Mouse (Mus musculus) kidney, adult 11 months (tissue): ENCODE results near the gene Nf1.
A peak's percentile ranks its signal among the peaks of the same experiment; 100 is the strongest.

ENCODE experiments used
- DNase-seq: peaks from one replicate; pipeline ENCODE4 v3.0.0; 2022

Gene Nf1

DNA sequence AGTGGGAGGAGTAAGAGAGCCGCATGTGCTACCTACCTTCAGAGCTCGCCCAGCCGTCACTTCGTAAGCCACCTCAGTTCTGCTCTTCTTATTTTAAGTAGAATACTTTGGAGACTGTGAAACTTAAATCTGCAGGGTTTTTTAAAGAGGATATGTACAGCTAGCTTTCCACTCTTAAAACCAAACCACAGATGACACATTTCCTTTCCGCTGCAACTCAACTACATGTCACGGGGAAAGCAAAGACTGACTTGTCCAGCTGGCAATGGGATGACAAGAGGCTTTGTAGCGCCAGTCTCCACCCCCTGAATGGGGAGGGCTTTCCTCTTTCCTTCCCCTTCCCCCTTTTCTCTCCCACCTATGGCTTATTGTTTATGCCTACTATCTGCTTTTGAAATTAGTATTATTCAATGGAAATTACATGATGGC is 190.9 kb downstream of the Nf1 start, which contains the start of the genes Evi2 and Evi2a:
Gene Evi2 (minus strand): TSS at position 257 of the 429 bp plus-strand sequence.
Gene Evi2a (minus strand): TSS at position 277 of the 429 bp plus-strand sequence.
- no peak for DNase-seq

DNA sequence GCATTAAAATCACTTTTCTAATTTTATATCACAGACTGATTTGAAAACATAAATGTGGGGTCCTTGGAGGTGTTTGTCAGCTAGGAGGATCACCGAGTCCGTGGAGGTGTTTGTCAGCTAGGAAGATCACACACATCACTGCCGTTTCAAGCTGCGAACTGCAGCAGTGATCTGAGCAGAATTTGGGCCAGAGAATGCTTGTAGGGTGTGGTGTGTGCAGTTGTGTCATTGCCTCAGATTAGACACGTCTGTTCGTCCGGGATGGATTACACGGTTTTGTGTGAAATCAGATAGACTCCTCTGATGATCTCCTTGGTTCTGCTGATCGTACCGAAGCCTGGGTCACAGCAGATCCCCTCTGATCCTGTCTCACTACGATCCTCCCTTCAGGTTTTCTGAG is 191.3 kb downstream of the Nf1 start:
- no peak for DNase-seq

DNA sequence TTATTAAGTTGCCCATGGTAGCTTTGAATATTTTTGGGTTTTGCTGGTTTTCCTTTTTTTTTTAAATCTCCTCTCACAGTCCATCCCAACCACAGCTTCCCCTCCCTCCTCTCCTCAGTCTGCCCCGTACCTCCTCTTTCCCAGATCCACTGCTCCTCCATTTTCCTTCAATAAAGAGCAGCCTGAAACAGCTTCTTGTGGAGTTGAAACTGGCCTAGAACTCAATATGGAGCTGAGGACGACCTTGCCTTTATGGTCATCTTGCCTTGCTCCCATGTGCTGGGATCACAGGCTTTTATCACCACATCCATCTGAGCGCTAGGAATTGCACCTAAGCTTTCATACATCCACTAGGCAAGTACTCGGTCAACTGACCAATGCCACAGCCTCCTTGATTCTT is 192.0 kb downstream of the Nf1 start:
- DNase-seq: no peak

DNA sequence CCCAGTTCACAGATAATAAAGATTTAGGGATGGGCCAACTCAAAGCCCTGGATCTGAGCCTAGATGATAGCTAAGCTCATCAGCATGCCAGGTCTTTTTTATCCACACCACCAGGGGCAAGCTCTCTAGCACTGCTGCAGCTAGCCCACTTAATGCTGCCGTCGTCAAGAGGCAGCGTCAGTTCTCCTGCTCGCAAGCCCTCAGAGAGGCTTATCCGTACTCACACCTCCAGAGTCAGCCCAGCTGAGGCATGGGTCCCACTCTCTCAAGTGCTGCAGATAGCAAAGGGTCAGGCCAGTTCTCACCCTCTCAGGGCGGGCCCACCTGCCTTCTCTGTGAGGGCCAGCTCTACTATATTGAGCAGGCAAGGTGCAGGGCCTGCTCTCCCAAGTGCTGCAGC is 193.8 kb downstream of the Nf1 start:
- DNase-seq: no peak

DNA sequence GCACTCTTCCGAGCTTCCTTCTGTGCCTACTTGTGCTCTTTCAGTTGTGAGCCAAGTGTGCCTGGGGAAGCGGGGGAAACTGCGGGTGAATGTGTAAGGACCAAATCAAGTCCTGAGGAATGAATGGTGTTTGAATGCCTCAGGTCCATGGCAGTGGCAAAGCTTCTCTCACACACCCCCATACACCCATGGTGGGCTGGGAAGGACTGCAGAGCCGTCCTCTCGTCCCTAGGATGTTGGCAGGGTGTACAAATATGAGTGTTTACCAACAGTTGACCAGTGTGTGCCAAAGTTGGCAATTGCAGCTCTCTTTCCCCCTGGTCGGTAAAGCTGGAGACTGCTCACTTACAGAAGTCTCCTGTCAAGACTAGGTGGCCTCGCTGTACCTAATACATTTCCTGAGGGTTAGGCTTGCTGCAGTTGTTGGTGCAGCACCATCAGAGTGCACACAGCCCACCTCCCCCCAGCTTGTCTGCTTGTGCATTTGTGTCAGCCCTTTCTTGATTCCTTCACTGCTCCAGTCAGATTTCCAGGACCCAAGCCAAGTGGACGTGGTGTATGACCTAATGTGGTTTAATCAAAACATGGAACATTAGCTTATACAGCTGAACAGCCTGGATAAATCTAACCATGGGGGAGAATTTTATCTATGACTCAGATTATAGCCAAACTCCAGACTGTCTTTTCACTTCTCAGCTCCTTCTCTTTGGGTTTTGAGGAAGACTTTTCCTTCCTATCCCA is 194.6 kb downstream of the Nf1 start:
- no peak for DNase-seq

DNA sequence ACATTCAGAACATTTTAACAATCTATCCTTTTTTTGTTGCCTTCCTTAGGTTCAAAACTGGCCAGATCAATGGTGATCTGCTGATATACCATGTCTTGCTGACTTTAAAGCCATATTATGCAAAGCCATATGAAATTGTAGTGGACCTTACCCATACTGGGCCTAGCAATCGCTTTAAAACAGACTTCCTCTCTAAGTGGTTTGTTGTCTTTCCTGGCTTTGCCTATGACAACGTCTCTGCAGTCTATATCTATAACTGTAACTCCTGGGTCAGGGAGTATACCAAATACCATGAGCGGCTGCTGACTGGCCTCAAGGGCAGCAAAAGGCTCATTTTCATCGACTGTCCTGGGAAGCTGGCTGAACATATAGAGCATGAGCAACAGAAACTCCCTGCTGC is 196.1 kb downstream of the Nf1 start:
- no peak for DNase-seq

DNA sequence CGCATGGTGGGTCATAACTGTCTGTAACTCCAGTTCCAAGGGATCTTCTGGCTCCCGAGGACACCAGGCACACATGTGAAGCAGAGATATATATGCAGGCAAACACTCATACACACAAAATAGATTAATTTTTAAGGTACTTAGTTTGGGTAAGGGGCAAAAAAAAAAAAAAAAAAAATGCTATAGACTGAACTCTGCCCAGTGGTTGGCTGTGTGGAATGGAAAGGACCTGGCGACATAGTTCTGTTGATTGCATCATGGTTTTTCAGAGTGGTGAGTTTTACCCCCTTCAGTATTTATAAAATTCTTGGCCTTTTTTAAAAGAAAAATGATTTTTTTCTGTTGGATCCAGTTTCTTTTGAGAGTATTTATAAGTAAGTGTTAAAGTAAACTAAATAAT is 196.8 kb downstream of the Nf1 start:
- DNase-seq: no peak

DNA sequence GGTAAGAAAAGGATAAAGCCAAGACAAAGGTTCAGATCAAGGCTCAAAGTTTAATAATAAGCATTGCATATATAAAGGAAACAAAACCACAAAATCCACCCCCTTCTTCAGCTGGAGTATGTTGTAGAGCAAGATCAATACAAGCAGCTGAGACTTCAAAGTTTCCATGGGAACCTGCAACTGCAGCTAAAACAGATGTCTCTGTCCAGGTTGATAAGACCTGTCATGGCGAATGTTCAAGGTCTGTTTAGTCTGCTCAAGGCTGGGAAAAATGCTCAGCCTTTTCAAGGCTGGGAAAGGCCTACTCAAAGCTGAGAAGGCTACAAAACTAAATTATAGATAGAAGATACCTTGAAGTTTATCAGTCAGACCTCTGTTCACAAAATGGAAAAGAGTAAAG is 213.1 kb downstream of the Nf1 start:
- no peak for DNase-seq

DNA sequence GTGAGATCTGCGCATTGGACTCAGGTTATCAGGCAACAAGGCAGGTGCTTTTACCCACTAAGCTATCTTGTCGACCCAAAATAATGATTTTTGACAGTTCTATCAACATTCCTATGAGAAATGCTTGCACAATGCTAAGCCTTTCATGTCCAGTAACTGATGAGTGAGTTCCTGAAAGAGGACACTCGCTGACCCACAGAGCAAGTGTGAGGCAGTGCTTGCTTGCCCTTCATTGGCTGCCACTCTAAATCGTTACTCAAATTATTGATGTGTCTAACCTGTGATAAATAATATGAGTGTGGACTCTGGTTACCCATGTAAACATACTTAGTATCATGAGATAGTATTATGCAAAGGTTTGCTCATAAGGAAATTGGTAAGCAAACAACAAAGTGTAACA is 221.0 kb downstream of the Nf1 start:
- DNase-seq: no peak

DNA sequence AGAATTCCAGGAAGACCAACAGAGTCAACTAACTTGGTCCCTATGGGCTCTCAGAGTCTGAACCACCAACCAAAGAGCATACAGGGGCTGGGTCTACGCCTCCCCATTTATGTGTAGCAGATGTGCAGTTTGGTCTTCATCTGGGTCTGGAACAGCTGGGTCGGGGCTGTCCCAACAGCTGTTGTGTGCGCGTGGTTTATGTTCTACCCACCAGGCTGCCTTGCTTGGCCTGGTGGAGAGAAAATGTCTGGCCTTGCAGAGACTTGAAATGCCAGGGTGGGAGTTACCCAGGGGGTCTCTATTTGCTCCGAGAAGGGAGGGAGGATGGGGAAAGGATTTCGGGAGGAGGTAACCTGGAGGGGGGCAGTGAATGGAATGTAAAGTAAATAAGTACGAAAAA is 224.0 kb downstream of the Nf1 start:
- no peak for DNase-seq

DNA sequence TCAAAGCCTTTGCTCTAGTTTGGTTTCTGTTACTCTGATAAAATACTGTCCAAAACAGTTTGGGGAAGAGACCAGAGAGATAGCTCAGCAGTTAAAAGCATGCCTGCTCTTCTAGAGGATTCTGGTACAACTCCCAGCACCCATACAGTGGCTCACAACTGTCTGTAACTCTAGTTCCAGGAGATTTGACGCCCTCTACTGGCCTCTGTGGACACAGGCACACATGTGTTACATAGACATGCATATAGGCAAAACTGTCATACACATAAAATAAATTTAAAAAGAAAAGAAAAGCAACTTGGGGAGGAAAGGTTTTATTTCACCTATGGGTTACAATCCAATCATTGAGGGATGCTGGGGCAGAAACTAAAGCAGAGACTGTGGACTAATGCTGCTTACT is 227.5 kb downstream of the Nf1 start:
- no peak for DNase-seq

DNA sequence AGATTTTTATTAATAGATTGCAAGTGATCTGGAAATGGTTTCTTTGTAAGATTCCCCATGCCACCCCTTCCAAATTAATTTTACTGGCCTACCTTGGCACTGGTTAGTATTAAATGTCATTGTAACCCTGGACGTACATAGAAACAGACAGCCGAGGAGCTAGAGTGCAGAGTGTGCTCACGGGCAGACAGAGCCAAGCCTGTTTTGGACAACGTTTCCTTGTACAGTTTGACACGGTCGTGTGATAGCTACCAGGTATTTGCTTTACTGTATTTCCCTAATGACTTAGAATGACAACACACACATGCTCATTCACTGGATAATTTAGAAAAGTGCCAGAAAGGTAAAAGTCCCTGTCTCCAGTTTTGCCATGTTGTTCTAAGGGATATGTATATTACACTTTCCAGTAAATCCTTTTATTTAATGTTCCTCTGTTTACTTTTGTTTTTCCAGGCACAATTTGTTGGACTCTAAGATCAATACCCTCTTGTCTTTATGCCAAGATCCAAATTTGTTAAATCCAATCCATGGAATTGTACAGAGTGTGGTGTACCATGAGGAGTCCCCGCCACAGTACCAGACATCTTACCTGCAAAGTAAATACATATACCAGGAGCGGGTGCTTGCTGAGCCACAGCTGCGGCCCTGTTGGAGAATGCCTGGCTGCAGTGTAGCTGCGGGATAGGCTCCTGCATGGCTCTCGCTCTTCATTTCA is 228.9 kb downstream of the Nf1 start:
- DNase-seq: no peak

DNA sequence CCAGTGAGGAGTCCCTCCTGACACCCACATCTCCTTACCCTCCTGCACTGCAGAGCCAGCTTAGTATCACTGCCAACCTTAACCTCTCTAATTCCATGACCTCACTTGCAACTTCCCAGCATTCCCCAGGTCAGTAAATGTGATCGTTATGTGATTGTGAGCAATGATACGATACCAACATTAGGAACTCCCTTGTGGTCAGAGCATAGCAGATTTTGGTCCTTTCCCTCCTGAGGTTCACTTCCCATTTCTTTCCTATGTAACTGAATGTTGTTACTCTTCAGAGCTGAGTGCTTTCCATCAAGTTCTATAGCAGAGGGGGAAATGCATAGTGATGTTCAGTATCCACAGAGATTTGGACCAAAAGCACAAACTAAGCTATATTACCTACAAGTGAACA is 230.8 kb downstream of the Nf1 start:
- no peak for DNase-seq

DNA sequence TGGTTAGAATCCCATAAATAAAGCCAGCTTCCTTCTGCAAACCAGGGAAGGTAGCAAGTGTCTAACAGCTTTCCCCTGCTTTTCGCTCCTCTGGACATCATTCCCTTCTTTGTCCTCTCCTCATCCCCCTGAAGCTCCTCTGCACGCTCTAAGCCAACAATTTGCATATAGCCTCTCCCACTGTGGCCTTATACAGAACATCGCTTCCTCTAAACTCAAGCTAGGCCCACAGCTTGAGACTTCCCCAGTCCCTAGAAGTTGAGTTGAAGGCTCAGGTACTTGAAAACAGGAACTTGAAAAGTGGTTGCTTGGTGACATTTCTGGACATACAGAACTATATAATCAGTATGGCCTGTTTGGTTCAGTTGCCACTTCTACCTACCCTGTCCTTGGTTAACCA is 234.3 kb downstream of the Nf1 start:
- DNase-seq: no peak

DNA sequence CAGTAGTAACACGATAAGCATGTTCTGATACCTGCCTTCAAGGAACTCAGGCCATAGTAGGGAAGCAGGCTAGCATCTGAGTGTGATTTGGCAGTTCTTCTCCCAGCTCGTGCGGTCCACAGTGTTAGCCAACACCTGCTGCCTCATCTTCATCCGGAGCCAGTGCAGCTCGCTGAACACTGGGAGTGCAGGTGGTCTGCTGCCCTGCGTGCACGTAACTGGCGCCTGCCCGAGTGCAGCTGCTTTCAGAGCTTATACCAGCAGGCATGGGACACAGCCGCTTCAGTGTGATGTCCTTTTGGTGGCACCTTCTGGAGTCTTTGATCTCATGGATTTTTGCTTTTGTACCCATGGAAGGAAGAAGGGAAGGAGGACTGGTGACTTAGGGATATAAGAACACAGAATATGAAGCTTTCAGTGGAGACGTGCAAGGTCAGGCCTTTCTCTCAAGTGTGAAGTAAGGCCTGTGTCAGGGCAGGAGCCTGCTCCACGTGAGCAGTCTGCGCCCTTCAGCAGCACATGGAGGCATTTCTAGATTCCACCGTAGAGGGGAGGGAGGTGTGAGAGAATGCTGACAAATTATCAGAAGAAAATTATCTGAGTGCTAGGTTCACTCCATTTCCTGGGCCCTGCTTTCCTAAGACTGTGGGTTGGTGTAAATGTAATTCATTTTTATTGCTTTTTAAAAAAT is 236.0 kb downstream of the Nf1 start:
- no peak for DNase-seq

DNA sequence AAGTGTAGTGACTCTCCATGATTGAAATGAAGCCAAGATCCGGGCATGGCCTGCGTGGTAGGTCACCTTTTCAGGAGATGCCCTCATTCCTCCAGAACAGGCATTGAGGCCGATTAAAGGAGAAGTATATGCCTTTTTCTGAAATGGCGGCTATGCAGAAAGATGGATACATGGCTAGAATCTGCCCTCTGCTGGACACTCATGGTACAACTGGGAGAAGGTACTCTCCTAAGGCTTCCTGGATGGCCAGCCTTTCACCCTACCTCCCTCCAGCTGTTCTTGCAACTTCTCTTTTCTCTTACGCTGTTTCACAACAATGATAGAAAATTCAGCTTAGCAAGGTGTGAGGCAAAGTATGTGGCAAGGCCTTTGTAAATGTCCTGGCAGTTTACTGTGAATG is 238.2 kb downstream of the Nf1 start:
- peak; percentile 47 for DNase-seq

DNA sequence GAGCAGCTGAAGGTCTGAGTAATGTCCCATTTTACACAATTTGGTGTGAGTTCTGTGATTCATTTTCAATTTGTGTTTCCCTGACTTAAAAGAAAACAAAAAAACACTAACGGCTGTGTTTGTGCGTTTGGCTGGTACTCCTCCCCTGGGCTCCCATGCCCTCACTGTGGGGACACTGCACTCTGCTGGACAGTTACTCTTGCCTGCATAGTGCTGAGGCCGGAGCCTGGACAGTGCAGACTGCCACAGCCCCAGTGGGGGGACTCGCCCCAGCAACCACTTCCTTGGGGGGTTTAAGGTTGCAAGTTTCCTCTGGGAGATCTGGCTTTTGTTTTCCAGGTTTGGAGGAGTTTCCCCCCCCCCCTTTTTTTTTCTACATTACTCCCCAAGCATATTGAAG is 241.2 kb downstream of the Nf1 start:
- DNase-seq: no peak

DNA sequence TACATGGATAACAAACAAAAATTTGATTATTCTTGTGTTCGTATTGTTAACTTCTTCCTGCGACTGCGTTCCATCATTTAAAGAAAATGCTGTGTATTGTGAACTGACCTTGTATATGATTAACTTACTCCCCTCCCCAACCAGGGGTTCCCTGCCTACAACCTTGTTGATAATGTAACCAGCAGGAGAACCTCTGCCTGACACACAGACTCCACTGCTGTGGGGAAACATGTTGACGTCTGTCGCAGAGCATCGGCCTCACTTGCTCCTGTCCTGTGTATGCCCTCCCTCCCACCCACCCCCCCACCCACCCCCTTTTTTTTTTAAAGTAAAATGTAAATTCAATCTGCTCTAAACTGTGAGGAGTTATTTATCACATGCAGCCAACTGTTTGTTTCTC is 241.8 kb downstream of the Nf1 start:
- DNase-seq: no peak

DNA sequence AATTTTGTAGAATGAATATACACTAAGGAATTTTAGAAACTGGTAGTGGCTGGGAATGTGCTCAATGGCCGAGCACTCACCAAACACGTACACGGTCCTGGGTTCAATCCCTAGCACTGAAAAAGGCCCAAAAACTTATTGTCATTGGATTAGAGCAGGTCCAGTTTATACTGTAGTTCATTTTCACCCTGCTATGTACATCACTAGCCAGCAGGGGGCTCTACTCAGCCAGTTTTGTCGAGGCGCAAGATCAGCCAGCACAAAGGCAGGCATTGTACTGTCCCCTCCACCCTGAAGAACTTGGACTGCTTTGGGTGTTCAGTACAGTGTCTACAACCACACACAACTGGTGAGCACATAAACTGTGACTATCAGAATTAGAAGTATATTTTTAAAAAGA is 244.7 kb downstream of the Nf1 start:
- DNase-seq: peak; percentile 18

DNA sequence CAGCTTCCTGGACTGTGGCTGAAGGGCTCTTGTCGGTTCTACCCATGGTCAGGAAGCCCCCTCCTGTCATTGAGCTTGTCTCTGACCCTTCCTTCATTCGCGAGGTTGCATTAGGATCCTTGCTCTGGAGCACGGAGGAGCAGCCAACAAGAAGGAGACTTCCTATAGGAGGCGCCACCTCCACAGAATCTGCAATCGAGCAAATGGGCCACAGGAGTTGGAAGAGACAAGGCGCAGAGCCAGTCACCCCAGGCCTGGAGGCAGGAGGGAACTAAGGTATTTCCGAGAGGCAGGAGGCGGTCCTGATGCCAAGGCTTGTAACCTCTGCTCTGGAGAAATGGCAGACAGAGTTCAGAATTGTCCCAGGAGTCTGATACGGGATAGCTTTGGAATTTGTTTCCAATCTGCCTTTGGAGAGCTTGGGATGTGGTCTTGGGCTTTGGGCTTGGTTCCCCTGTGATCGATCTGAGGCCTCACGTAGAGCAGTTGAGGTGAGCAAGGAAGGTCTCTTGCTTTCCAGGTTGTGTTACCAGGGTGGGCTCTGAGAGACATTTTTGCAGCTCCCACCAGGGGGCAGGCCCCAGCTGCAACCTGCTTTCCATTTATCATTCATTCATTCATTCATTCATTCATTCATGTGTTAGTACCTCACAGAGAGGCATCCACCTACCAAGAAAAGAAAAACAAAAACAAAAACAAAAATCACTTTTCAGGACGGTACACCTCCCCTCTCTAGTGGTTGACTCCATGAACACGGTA is 250.0 kb downstream of the Nf1 start:
- no peak for DNase-seq

DNA sequence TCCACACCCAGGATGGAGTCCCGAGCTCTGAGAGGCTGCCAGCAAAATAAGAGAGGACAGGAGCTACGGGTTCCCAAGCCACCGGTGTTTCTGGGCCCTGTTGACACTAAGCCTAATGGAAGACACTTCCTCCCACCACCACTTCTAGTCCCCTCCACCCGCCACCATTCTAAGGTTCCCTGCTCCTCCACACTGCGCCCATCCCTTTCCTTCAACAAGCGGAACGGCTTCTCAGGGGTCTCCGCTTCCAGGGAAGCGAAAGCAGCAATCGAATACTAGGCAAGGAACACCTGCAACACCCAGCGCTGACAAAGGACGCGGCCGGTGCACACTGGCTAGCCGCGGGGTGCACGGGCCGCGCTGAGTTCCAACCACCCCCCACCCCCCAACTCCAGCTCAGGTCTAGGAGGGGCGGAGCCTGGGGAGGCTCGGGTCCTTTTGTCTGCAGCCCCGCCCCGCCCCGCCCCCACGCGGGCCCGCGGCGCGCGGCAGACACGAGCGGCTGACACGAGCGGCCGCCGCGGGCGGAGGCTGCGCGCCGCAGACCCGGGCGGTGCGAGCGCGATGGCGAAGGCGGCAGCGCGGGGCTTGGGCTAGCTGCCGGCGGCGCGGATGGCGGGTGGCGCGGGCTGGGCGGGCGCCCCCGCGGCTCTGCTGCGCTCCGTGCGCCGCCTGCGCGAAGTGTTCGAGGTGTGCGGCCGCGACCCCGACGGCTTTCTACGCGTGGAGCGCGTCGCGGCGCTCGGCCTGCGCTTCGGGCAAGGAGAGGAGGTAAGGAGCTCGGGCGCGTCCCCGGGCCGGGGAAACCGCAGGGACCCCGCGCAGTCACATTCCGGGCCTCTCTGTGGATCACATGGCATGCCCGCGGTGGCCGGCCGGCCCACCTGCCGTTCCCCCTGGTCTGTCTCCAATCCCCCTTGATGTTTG is 251.4 kb downstream of the Nf1 start, which contains the start of gene Rab11fip4:
Gene Rab11fip4 (plus strand): TSS at position 549 of the 927 bp plus-strand sequence.
- no peak for DNase-seq

DNA sequence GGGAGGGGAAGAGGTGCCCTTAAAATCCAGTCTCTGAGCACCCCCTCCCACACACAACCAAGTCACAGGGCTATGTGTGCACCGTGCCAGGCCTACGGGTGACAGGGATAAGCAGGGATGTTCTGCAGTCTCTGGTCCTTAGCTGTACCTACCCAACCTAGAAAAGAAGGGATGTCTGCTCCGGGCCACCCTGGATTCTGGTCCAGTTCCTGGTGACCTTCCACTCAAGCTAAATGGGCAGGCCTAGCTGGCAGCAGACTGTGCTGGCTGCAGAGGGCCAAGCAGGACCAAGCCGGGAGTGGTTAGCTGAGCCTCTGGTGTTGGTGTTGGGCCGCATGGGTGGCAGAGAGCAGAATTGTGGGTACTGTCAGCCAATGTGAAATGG is 252.1 kb downstream of the Nf1 start:
- DNase-seq: no peak
